Mouse (Mus musculus): ENCODE data around the gene Epb41l3. TPM values are rescaled to one million over a fixed set of nuclear protein-coding genes. Genes with fewer than 3 reads are reported as not detected.
A peak's percentile ranks its signal among the peaks of the same experiment; 100 is the strongest.

The Epb41l3 gene
- polyA plus RNA-seq, 1 experiment from 2014 or later: 78.8 TPM

- no peak for ATAC-seq
- Histone ChIP-seq H3K27me3 (ENCODE audit: control insufficient read depth, insufficient read depth, low read depth, low read length) (no peaks in the 10 kb centered on the region), H3K9ac (ENCODE audit: low read depth, low read length) (no peak overlapping the region)
These were observed 190.4 kb downstream of the Epb41l3 start for GRCm38 (mm10) chr17:69265759-69266463.

GRCm38 (mm10) chr17:69266936-69267335 is 191.5 kb downstream of the Epb41l3 start:
- H3K9me3 ChIP-seq (replicated peaks; ENCODE audit: control insufficient read depth, low read length, poor library complexity, severe bottlenecking): no peaks in the 10 kb centered on the region
- H3K4me3 ChIP-seq (ENCODE audit: low read depth, low read length): no peak overlapping the region
- 76% methylated on average over 5 of the region's 5 CpGs for WGBS
- H3K36me3 ChIP-seq (ENCODE audit: control insufficient read depth, insufficient read depth, low read length): peaks cover 4% of the 10 kb centered on the region; the same call in 1 of the 2 replicates
- H3K4me2 ChIP-seq (ENCODE audit: low read length): no peak overlapping the region
- no peaks in the 10 kb centered on the region for H3K27me3 ChIP-seq (ENCODE audit: control insufficient read depth, insufficient read depth, low read depth, low read length)
- no peak overlapping the region for H3K27ac ChIP-seq (ENCODE audit: low read length)
- H3K4me1 ChIP-seq (ENCODE audit: control insufficient read depth, insufficient read depth, low read length): peaks cover 6% of the 10 kb centered on the region
- no peak overlapping the region for H3K9ac ChIP-seq (ENCODE audit: low read depth, low read length)
- no peak for ATAC-seq

More at GRCm38 (mm10) chr17:69265759-69266463, 190.4 kb downstream of the Epb41l3 start:
- H3K9me3 ChIP-seq (replicated peaks; ENCODE audit: control insufficient read depth, low read length, poor library complexity, severe bottlenecking): no peaks in the 10 kb centered on the region
- H3K4me2 ChIP-seq (ENCODE audit: low read length): no peak overlapping the region
- no peak overlapping the region for H3K4me3 ChIP-seq (ENCODE audit: low read depth, low read length)
- no peak overlapping the region for H3K27ac ChIP-seq (ENCODE audit: low read length)
- peaks cover 12% of the 10 kb centered on the region for H3K4me1 ChIP-seq (ENCODE audit: control insufficient read depth, insufficient read depth, low read length)
- whole genome bisulfite sequencing: 49% methylated on average over 17 of the region's 17 CpGs
- H3K36me3 ChIP-seq (ENCODE audit: control insufficient read depth, insufficient read depth, low read length): peaks cover under 1% of the 10 kb centered on the region; the same call in 1 of the 2 replicates

- H3K4me2 ChIP-seq (ENCODE audit: low read length): no peak overlapping the region
- 71% methylated on average over 6 of the region's 6 CpGs for WGBS
- no peak for ATAC-seq
These were observed 192.0 kb downstream of the Epb41l3 start for GRCm38 (mm10) chr17:69267526-69267925.

GRCm38 (mm10) chr17:69277362-69277761 is 201.9 kb downstream of the Epb41l3 start:
- Histone ChIP-seq H3K9me3 (replicated peaks; ENCODE audit: control insufficient read depth, low read length, poor library complexity, severe bottlenecking) (no peaks in the 10 kb centered on the region), H3K27ac (ENCODE audit: low read length) (no peak overlapping the region), H3K36me3 (ENCODE audit: control insufficient read depth, insufficient read depth, low read length) (no peaks in the 10 kb centered on the region), H3K4me3 (ENCODE audit: low read depth, low read length) (no peak overlapping the region), H3K9ac (ENCODE audit: low read depth, low read length) (no peak overlapping the region), H3K4me1 (ENCODE audit: control insufficient read depth, insufficient read depth, low read length) (no peaks in the 10 kb centered on the region), H3K27me3 (ENCODE audit: control insufficient read depth, insufficient read depth, low read depth, low read length) (no peaks in the 10 kb centered on the region), H3K4me2 (ENCODE audit: low read length) (no peak overlapping the region)
- WGBS: 12% methylated on average over 5 of the region's 5 CpGs
- ATAC-seq: no peak

More at GRCm38 (mm10) chr17:69267526-69267925, 192.0 kb downstream of the Epb41l3 start:
- Histone ChIP-seq H3K36me3 (ENCODE audit: control insufficient read depth, insufficient read depth, low read length) (peaks cover 4% of the 10 kb centered on the region; the same call in 1 of the 2 replicates), H3K9ac (ENCODE audit: low read depth, low read length) (no peak overlapping the region), H3K4me3 (ENCODE audit: low read depth, low read length) (no peak overlapping the region), H3K4me1 (ENCODE audit: control insufficient read depth, insufficient read depth, low read length) (peaks cover 6% of the 10 kb centered on the region), H3K27ac (ENCODE audit: low read length) (no peak overlapping the region), H3K27me3 (ENCODE audit: control insufficient read depth, insufficient read depth, low read depth, low read length) (no peaks in the 10 kb centered on the region), H3K9me3 (replicated peaks; ENCODE audit: control insufficient read depth, low read length, poor library complexity, severe bottlenecking) (no peaks in the 10 kb centered on the region)

GRCm38 (mm10) chr17:69284511-69284910 is 209.0 kb downstream of the Epb41l3 start:
- Histone ChIP-seq H3K36me3 (ENCODE audit: control insufficient read depth, insufficient read depth, low read length) (peaks cover 46% of the 10 kb centered on the region), H3K27me3 (ENCODE audit: control insufficient read depth, insufficient read depth, low read depth, low read length) (no peaks in the 10 kb centered on the region), H3K27ac (ENCODE audit: low read length) (no peak overlapping the region), H3K4me1 (ENCODE audit: control insufficient read depth, insufficient read depth, low read length) (no peaks in the 10 kb centered on the region), H3K9me3 (replicated peaks; ENCODE audit: control insufficient read depth, low read length, poor library complexity, severe bottlenecking) (peaks cover 2% of the 10 kb centered on the region; the same call in 1 of the 2 replicates), H3K4me2 (ENCODE audit: low read length) (no peak overlapping the region), H3K4me3 (ENCODE audit: low read depth, low read length) (no peak overlapping the region), H3K9ac (ENCODE audit: low read depth, low read length) (no peak overlapping the region)
- ATAC-seq: no peak
- 94% methylated on average over 13 of the region's 13 CpGs for WGBS

- Histone ChIP-seq H3K36me3 (ENCODE audit: control insufficient read depth, insufficient read depth, low read length) (peaks cover 43% of the 10 kb centered on the region), H3K4me1 (ENCODE audit: control insufficient read depth, insufficient read depth, low read length) (no peaks in the 10 kb centered on the region)
- no peak for ATAC-seq
These were observed 212.6 kb downstream of the Epb41l3 start for GRCm38 (mm10) chr17:69288130-69288529.

GRCm38 (mm10) chr17:69290272-69290671 is 214.8 kb downstream of the Epb41l3 start:
- WGBS: 81% methylated on average over 3 of the region's 3 CpGs

More at GRCm38 (mm10) chr17:69288130-69288529, 212.6 kb downstream of the Epb41l3 start:
- 96% methylated on average over 12 of the region's 12 CpGs for WGBS
- Histone ChIP-seq H3K9ac (ENCODE audit: low read depth, low read length) (no peak overlapping the region), H3K9me3 (replicated peaks; ENCODE audit: control insufficient read depth, low read length, poor library complexity, severe bottlenecking) (no peaks in the 10 kb centered on the region; the same call in 1 of the 2 replicates), H3K4me2 (ENCODE audit: low read length) (no peak overlapping the region), H3K4me3 (ENCODE audit: low read depth, low read length) (no peak overlapping the region), H3K27ac (ENCODE audit: low read length) (no peak overlapping the region), H3K27me3 (ENCODE audit: control insufficient read depth, insufficient read depth, low read depth, low read length) (no peaks in the 10 kb centered on the region)

GRCm38 (mm10) chr17:69301552-69301951 is 226.1 kb downstream of the Epb41l3 start:
- Histone ChIP-seq H3K4me2 (ENCODE audit: low read length) (no peak overlapping the region), H3K9me3 (replicated peaks; ENCODE audit: control insufficient read depth, low read length, poor library complexity, severe bottlenecking) (no peaks in the 10 kb centered on the region), H3K4me1 (ENCODE audit: control insufficient read depth, insufficient read depth, low read length) (0 out of 2 replicates have a peak, but pooled peaks cover 2% of the 10 kb centered on the region), H3K27me3 (ENCODE audit: control insufficient read depth, insufficient read depth, low read depth, low read length) (no peaks in the 10 kb centered on the region), H3K36me3 (ENCODE audit: control insufficient read depth, insufficient read depth, low read length) (no peaks in the 10 kb centered on the region), H3K9ac (ENCODE audit: low read depth, low read length) (no peak overlapping the region), H3K27ac (ENCODE audit: low read length) (no peak overlapping the region), H3K4me3 (ENCODE audit: low read depth, low read length) (no peak overlapping the region)
- ATAC-seq: no peak
- WGBS: 87% methylated on average over 4 of the region's 4 CpGs

More at GRCm38 (mm10) chr17:69290272-69290671, 214.8 kb downstream of the Epb41l3 start:
- no peaks in the 10 kb centered on the region; the same call in 1 of the 2 replicates for H3K9me3 ChIP-seq (replicated peaks; ENCODE audit: control insufficient read depth, low read length, poor library complexity, severe bottlenecking)
- no peak overlapping the region for H3K9ac ChIP-seq (ENCODE audit: low read depth, low read length)
- H3K4me1 ChIP-seq (ENCODE audit: control insufficient read depth, insufficient read depth, low read length): no peaks in the 10 kb centered on the region
- ATAC-seq: no peak
- H3K27me3 ChIP-seq (ENCODE audit: control insufficient read depth, insufficient read depth, low read depth, low read length): no peaks in the 10 kb centered on the region
- no peak overlapping the region for H3K4me3 ChIP-seq (ENCODE audit: low read depth, low read length)
- H3K4me2 ChIP-seq (ENCODE audit: low read length): no peak overlapping the region
- H3K27ac ChIP-seq (ENCODE audit: low read length): no peak overlapping the region
- peaks cover 41% of the 10 kb centered on the region for H3K36me3 ChIP-seq (ENCODE audit: control insufficient read depth, insufficient read depth, low read length)

- 72% methylated on average over 11 of the region's 11 CpGs for WGBS
- Histone ChIP-seq H3K9ac (ENCODE audit: low read depth, low read length) (no peak overlapping the region), H3K27me3 (ENCODE audit: control insufficient read depth, insufficient read depth, low read depth, low read length) (no peaks in the 10 kb centered on the region), H3K27ac (ENCODE audit: low read length) (no peak overlapping the region), H3K9me3 (replicated peaks; ENCODE audit: control insufficient read depth, low read length, poor library complexity, severe bottlenecking) (no peaks in the 10 kb centered on the region), H3K4me1 (ENCODE audit: control insufficient read depth, insufficient read depth, low read length) (0 out of 2 replicates have a peak, but pooled peaks cover 2% of the 10 kb centered on the region), H3K4me2 (ENCODE audit: low read length) (0 out of 2 replicates have a peak overlapping the region, but pooled peaks have one; percentile 9), H3K36me3 (ENCODE audit: control insufficient read depth, insufficient read depth, low read length) (no peaks in the 10 kb centered on the region), H3K4me3 (ENCODE audit: low read depth, low read length) (no peak overlapping the region)
- no peak; the same call in 1 of the 2 replicates for ATAC-seq
These were observed 228.2 kb downstream of the Epb41l3 start for GRCm38 (mm10) chr17:69303579-69304274.

All from midbrain, embryonic 16.5 days (tissue).